Mouse (Mus musculus) kidney, embryonic 14.5 days (tissue): ENCODE data around the gene Prkab2. TPM values are rescaled to one million over a fixed set of nuclear protein-coding genes. Genes with fewer than 3 reads are reported as not detected.

Experiments
- ATAC-seq: fragments of 200-750 bp; cut with Nextera tagmentation; 2 replicates; pipeline ENCODE4 v1.8.0; 2017; ENCODE audit warnings: moderate number of reproducible peaks, mild to moderate bottlenecking, moderate TSS enrichment, moderate library complexity; ENCODE audit not compliant: low FRiP score, low TSS enrichment
- H3K27ac ChIP-seq: fragments of 300-500 bp; sonication (generic); 2 replicates; pipeline ENCODE4 v1.5.1; 2014; ENCODE audit warnings: low read depth, mild to moderate bottlenecking, low read length, moderate library complexity, mixed read lengths
- H3K27me3 ChIP-seq: fragments of 300-500 bp; sonication (generic); 2 replicates; pipeline ENCODE4 v1.6.1; 2014; ENCODE audit warnings: mild to moderate bottlenecking, low read length; ENCODE audit not compliant: control insufficient read depth, insufficient read depth
- H3K36me3 ChIP-seq: fragments of 300-500 bp; sonication (generic); 2 replicates; pipeline ENCODE4 v1.6.1; 2014; ENCODE audit warnings: low read length, mixed read lengths; ENCODE audit not compliant: control insufficient read depth, insufficient read depth
- H3K4me1 ChIP-seq: fragments of 300-500 bp; sonication (generic); 2 replicates; pipeline ENCODE4 v1.6.1; 2014; ENCODE audit warnings: low read length, mixed read lengths; ENCODE audit not compliant: control insufficient read depth, insufficient read depth
- H3K4me2 ChIP-seq: fragments of 300-500 bp; sonication (generic); replicated peaks from 2 replicates; pipeline ENCODE4 v1.6.1; 2014; ENCODE audit warnings: low read depth, mild to moderate bottlenecking, low read length
- H3K4me3 ChIP-seq: fragments of 300-500 bp; sonication (generic); 2 replicates; pipeline ENCODE4 v1.5.1; 2014; ENCODE audit warnings: mild to moderate bottlenecking, low read length
- H3K9ac ChIP-seq: fragments of 300-500 bp; sonication (generic); 2 replicates; pipeline ENCODE4 v1.6.1; 2014; ENCODE audit warnings: low read depth, mild to moderate bottlenecking, low read length, moderate library complexity
- H3K9me3 ChIP-seq: fragments of 300-500 bp; sonication (generic); 2 replicates; pipeline ENCODE4 v1.6.1; 2016; ENCODE audit warnings: low read length; ENCODE audit not compliant: control insufficient read depth
- WGBS: fragments of 180-500 bp; shearing (Covaris S2); extraction: QIAGEN DNeasy Blood & Tissue Kit; methylation state at CpG from one replicate; pipeline ENCODE4 v1.1.7; 2014; 5-methylcytosine and 5-hydroxymethylcytosine counted together
- microRNA-seq: library from miRNA; unstranded; fragments of <30 nt; microRNA quantifications from one replicate; pipeline ENCODE4, GENCODE M21; 2016
- polyA plus RNA-seq: library from polyadenylated mRNA; unstranded; fragments of >200 nt; fragmentation: Nextera tagmentation; extraction: Ambion mirVana; gene quantifications from 2 replicates; pipeline ENCODE4 v1.2.1, GENCODE M21; 2014

The Prkab2 gene
- polyA plus RNA-seq, 1 experiment from 2014 or later = 4.6 TPM

DNA sequence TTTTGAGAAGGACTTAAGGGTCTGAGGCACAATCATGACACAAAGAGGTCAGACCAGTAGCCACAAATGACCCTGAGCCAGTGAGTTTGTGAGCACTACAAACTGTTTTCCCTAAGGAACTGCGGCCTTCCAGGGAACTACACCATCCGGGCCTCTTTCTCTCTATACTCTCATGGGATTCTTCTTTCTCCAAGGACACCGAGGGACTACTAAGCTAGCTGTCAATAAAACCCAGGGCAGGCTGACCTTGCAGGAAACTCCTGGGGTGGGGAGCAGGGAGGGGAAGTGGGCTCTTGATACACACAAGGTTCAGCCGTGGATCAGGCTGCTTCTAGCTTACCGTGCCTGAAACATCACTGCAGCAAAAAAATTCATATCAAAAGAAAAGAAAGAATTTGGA is 52.9 kb downstream of the Prkab2 start:
- ATAC-seq = no peak

DNA sequence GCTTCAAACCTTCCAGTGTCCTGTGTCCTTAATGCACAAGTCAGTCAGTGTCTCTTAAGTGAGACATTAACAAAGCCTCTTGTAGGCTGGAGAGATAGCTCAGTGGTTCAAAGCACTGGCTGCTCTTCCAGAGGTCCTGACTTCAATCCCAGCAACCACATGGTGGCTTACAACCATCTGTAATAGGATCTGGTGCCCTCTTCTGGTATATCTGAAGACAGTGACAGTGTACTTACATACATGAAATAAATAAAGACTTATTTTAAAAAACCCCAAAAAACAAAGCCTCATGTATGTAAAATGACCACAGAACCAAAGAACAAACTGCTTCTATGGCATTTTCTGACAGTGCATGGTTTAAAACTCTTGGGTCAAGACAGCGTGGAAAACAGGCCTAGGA is 57.9 kb downstream of the Prkab2 start:
- Histone ChIP-seq H3K4me3 (no peak overlapping the region), H3K4me1 (no peaks in the 10 kb centered on the region), H3K27ac (no peak overlapping the region), H3K9ac (no peak overlapping the region), H3K36me3 (no peaks in the 10 kb centered on the region), H3K4me2 (no peak overlapping the region), H3K9me3 (no peaks in the 10 kb centered on the region), H3K27me3 (no peaks in the 10 kb centered on the region)
- WGBS = 78% methylated on average over 1 of the region's 1 CpGs
- no peak for ATAC-seq

More for the DNA sequence above, 52.9 kb downstream of the Prkab2 start:
- no peaks in the 10 kb centered on the region for H3K9me3 ChIP-seq
- H3K4me3 ChIP-seq = no peak overlapping the region
- WGBS = 59% methylated on average over 5 of the region's 5 CpGs
- H3K36me3 ChIP-seq = no peaks in the 10 kb centered on the region
- no peaks in the 10 kb centered on the region for H3K27me3 ChIP-seq
- no peak overlapping the region for H3K27ac ChIP-seq
- no peak overlapping the region for H3K9ac ChIP-seq
- no peaks in the 10 kb centered on the region for H3K4me1 ChIP-seq
- H3K4me2 ChIP-seq = no peak overlapping the region

DNA sequence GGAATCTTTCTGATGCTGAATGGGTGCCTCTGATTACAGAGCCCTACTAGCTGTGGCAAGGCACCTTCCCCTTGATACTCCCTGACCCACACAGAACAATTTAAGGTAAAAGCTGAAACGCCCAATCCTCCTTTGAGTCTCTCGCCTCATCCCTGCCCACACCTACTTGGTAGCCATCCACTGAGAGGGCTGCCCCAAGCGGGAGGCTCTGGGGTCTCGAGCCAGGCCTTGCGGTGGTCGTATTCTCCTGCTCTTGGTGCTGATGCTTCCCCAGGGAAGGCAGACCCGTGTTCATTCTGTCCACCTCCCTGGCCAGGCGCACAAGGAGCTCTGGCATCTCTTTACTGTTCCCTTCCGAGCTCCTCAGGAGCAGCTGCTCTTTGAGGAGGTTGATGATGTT is 61.1 kb downstream of the Prkab2 start:
- Histone ChIP-seq H3K4me3 (no peak overlapping the region), H3K9ac (no peak overlapping the region), H3K4me1 (no peaks in the 10 kb centered on the region), H3K36me3 (no peaks in the 10 kb centered on the region), H3K27me3 (no peaks in the 10 kb centered on the region), H3K9me3 (peaks cover 12% of the 10 kb centered on the region; the same call in 1 of the 2 replicates), H3K4me2 (no peak overlapping the region), H3K27ac (no peak overlapping the region)
- ATAC-seq = no peak
- WGBS = 78% methylated on average over 9 of the region's 9 CpGs

Small RNAs within 50 kb of the gene (microRNA-seq; reads per million reads assigned to microRNA genes)
- not detected for gene Mir7225

Other genes starting within 250 kb of the Prkab2 start
- not detected in 2 replicates for gene Olfr1402, start 236.2 kb upstream of the Prkab2 start, polyA plus RNA-seq
- 11.5 and 18.1 TPM in 2 replicates for gene Chd1l, start 48.0 kb upstream of the Prkab2 start, polyA plus RNA-seq
- 0.71 and 1.8 TPM in 2 replicates for gene Fmo5, start 29.4 kb upstream of the Prkab2 start, polyA plus RNA-seq
- gene Gm17651, start 16.5 kb downstream of the Prkab2 start, polyA plus RNA-seq = not detected in 2 replicates
- 10.7 and 22.1 TPM in 2 replicates for gene Pde4dip, start 230.5 kb downstream of the Prkab2 start, polyA plus RNA-seq
- 120 and 136 TPM in 2 replicates for gene Sec22b, start 243.0 kb downstream of the Prkab2 start, polyA plus RNA-seq